Mouse (Mus musculus): ENCODE measurements around the gene D430042O09Rik. TPM values are rescaled to one million over a fixed set of nuclear protein-coding genes. Genes with fewer than 3 reads are reported as not detected.

Gene D430042O09Rik
- polyA plus RNA-seq, 1 experiment: 17.5 TPM

- Histone ChIP-seq H3K4me1 (ENCODE audit: control insufficient read depth, insufficient read depth, insufficient read length, low read length) (peaks cover 6% of the 10 kb centered on the region; the same call in 1 of the 2 replicates), H3K4me3 (ENCODE audit: low read depth, low read length) (no peak overlapping the region), H3K27ac (ENCODE audit: insufficient read depth, low read depth, low read length) (no peak overlapping the region), H3K36me3 (ENCODE audit: control insufficient read depth, insufficient read depth, low read length) (no peaks in the 10 kb centered on the region), H3K27me3 (ENCODE audit: control insufficient read depth, insufficient read depth, low read length) (no peaks in the 10 kb centered on the region)
- 24% methylated on average over 2 of the region's 2 CpGs for WGBS
- TF ChIP-seq CTCF (IDR thresholded peaks at IDR 0.05; ENCODE audit: extremely low read depth, insufficient read length, insufficient replicate concordance, low read depth, low read length) (no peak), POLR2A (IDR thresholded peaks at IDR 0.05; ENCODE audit: low read depth, low read length) (no peak)
These were observed 9.0 kb downstream of the D430042O09Rik start for GRCm38 (mm10) chr7:125716724-125717123.

- H3K36me3 ChIP-seq (ENCODE audit: control insufficient read depth, insufficient read depth, low read length): no peaks in the 10 kb centered on the region
- H3K4me3 ChIP-seq (ENCODE audit: low read depth, low read length): no peak overlapping the region
- H3K27me3 ChIP-seq (ENCODE audit: control insufficient read depth, insufficient read depth, low read length): no peaks in the 10 kb centered on the region
- H3K4me1 ChIP-seq (ENCODE audit: control insufficient read depth, insufficient read depth, insufficient read length, low read length): peaks cover 6% of the 10 kb centered on the region; the same call in 1 of the 2 replicates
- no peak overlapping the region for H3K27ac ChIP-seq (ENCODE audit: insufficient read depth, low read depth, low read length)
- no peak for TF ChIP-seq CTCF (IDR thresholded peaks at IDR 0.05; ENCODE audit: extremely low read depth, insufficient read length, insufficient replicate concordance, low read depth, low read length)
- TF ChIP-seq POLR2A (IDR thresholded peaks at IDR 0.05; ENCODE audit: low read depth, low read length): no peak
These were observed 9.9 kb downstream of the D430042O09Rik start for GRCm38 (mm10) chr7:125717612-125718011.

- H3K27me3 ChIP-seq (ENCODE audit: control insufficient read depth, insufficient read depth, low read length): no peaks in the 10 kb centered on the region
- 80% methylated on average over 5 of the region's 5 CpGs for WGBS
- H3K4me1 ChIP-seq (ENCODE audit: control insufficient read depth, insufficient read depth, insufficient read length, low read length): peaks cover 6% of the 10 kb centered on the region; the same call in 1 of the 2 replicates
- no peak overlapping the region for H3K4me3 ChIP-seq (ENCODE audit: low read depth, low read length)
- H3K27ac ChIP-seq (ENCODE audit: insufficient read depth, low read depth, low read length): no peak overlapping the region
- TF ChIP-seq POLR2A (IDR thresholded peaks at IDR 0.05; ENCODE audit: low read depth, low read length) (no peak), CTCF (IDR thresholded peaks at IDR 0.05; ENCODE audit: extremely low read depth, insufficient read length, insufficient replicate concordance, low read depth, low read length) (no peak)
- H3K36me3 ChIP-seq (ENCODE audit: control insufficient read depth, insufficient read depth, low read length): no peaks in the 10 kb centered on the region
These were observed 12.7 kb downstream of the D430042O09Rik start for GRCm38 (mm10) chr7:125720370-125720769.

- Histone ChIP-seq H3K36me3 (ENCODE audit: control insufficient read depth, insufficient read depth, low read length) (no peaks in the 10 kb centered on the region), H3K4me1 (ENCODE audit: control insufficient read depth, insufficient read depth, insufficient read length, low read length) (peaks cover 6% of the 10 kb centered on the region; the same call in 1 of the 2 replicates), H3K4me3 (ENCODE audit: low read depth, low read length) (no peak overlapping the region), H3K27me3 (ENCODE audit: control insufficient read depth, insufficient read depth, low read length) (no peaks in the 10 kb centered on the region), H3K27ac (ENCODE audit: insufficient read depth, low read depth, low read length) (no peak overlapping the region)
- 62% methylated on average over 4 of the region's 4 CpGs for WGBS
- TF ChIP-seq POLR2A (IDR thresholded peaks at IDR 0.05; ENCODE audit: low read depth, low read length) (no peak), CTCF (IDR thresholded peaks at IDR 0.05; ENCODE audit: extremely low read depth, insufficient read length, insufficient replicate concordance, low read depth, low read length) (no peak)
These were observed 13.3 kb downstream of the D430042O09Rik start for GRCm38 (mm10) chr7:125721033-125721432.

- no peak for TF ChIP-seq CTCF (IDR thresholded peaks at IDR 0.05; ENCODE audit: extremely low read depth, insufficient read length, insufficient replicate concordance, low read depth, low read length)
- no peak for TF ChIP-seq POLR2A (IDR thresholded peaks at IDR 0.05; ENCODE audit: low read depth, low read length)
- Histone ChIP-seq H3K36me3 (ENCODE audit: control insufficient read depth, insufficient read depth, low read length) (no peaks in the 10 kb centered on the region), H3K27me3 (ENCODE audit: control insufficient read depth, insufficient read depth, low read length) (no peaks in the 10 kb centered on the region), H3K4me3 (ENCODE audit: low read depth, low read length) (no peak overlapping the region), H3K4me1 (ENCODE audit: control insufficient read depth, insufficient read depth, insufficient read length, low read length) (0 out of 2 replicates have a peak, but pooled peaks cover 2% of the 10 kb centered on the region), H3K27ac (ENCODE audit: insufficient read depth, low read depth, low read length) (no peak overlapping the region)
These were observed 14.4 kb downstream of the D430042O09Rik start for GRCm38 (mm10) chr7:125722127-125722526.

GRCm38 (mm10) chr7:125723189-125723972, 15.7 kb downstream of the D430042O09Rik start:
- Histone ChIP-seq H3K4me3 (ENCODE audit: low read depth, low read length) (no peak overlapping the region), H3K4me1 (ENCODE audit: control insufficient read depth, insufficient read depth, insufficient read length, low read length) (0 out of 2 replicates have a peak, but pooled peaks cover 2% of the 10 kb centered on the region), H3K27ac (ENCODE audit: insufficient read depth, low read depth, low read length) (no peak overlapping the region), H3K36me3 (ENCODE audit: control insufficient read depth, insufficient read depth, low read length) (peaks cover 1% of the 10 kb centered on the region; the same call in 1 of the 2 replicates), H3K27me3 (ENCODE audit: control insufficient read depth, insufficient read depth, low read length) (no peaks in the 10 kb centered on the region)
- 35% methylated on average over 5 of the region's 5 CpGs for WGBS
- TF ChIP-seq POLR2A (IDR thresholded peaks at IDR 0.05; ENCODE audit: low read depth, low read length): no peak
- no peak for TF ChIP-seq CTCF (IDR thresholded peaks at IDR 0.05; ENCODE audit: extremely low read depth, insufficient read length, insufficient replicate concordance, low read depth, low read length)

GRCm38 (mm10) chr7:125731679-125732078, 24.0 kb downstream of the D430042O09Rik start:
- H3K27me3 ChIP-seq (ENCODE audit: control insufficient read depth, insufficient read depth, low read length): no peaks in the 10 kb centered on the region
- no peak for TF ChIP-seq CTCF (IDR thresholded peaks at IDR 0.05; ENCODE audit: extremely low read depth, insufficient read length, insufficient replicate concordance, low read depth, low read length)
- no peak for TF ChIP-seq POLR2A (IDR thresholded peaks at IDR 0.05; ENCODE audit: low read depth, low read length)
- no peak overlapping the region for H3K27ac ChIP-seq (ENCODE audit: insufficient read depth, low read depth, low read length)
- peaks cover 1% of the 10 kb centered on the region for H3K36me3 ChIP-seq (ENCODE audit: control insufficient read depth, insufficient read depth, low read length)
- H3K4me1 ChIP-seq (ENCODE audit: control insufficient read depth, insufficient read depth, insufficient read length, low read length): no peaks in the 10 kb centered on the region
- no peak overlapping the region for H3K4me3 ChIP-seq (ENCODE audit: low read depth, low read length)
